Mouse (Mus musculus) cerebellum, postnatal 4 days (tissue): ENCODE results near the gene Svs5.
A peak's percentile ranks its signal among the peaks of the same experiment; 100 is the strongest.
"Not testable (repeated sequence)": the region's sequence is repeated elsewhere in the genome, so short reads cannot be mapped to it uniquely, and the experiment has no call there.

Source experiments
- DNase-seq, 2 experiments: peaks; one replicate each; pipeline ENCODE4 v3.0.0; 2022; ENCODE audit warnings: low spot score in 2 of 2, mixed read lengths in 1 of 2

Svs5 gene

DNA sequence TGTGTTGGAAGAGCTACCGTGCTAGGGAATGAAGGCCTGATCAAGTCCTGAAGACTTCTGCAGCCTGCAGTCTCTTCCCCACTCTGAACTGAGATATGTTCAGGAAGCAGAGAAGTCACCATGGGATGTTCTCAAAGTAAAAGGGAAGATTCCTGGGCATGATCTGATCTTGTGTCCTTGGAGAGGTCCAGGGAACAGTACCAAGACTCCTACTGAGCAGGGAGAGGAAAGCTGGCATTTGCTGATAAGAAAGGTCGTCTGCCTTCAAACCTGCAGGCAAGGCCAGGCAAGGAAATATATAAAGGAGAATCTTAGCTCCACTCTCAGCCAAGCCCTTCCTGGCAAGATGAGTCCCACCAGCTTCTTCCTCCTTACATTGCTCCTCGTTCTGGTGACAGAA is at the start of gene Svs5:
Gene Svs5, plus strand, starts transcription at position 301 of the 400 bp plus-strand sequence.
- DNase-seq: not testable (repeated sequence)

DNA sequence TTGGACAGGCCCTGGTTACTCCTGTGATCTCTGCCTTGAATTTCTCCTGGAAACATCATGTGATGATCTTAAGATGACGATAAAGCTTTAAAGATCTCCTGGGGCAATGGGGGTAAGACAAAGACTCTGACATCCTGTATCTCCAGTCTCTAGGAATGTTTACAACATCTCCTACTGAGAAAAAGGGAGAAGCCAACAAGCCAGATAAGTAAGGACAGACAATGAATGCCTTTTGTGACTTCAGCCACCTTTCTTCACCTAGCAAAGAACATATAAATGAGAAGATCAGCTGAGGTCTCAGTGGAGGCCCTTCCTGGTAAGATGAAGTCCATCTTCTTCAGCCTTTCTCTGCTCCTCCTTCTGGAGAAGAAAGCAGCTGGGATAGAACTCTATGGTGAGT is 43.6 kb upstream of the Svs5 start, which contains the start of gene Svs3a:
Gene Svs3a, plus strand, starts transcription at position 301 of the 400 bp plus-strand sequence.
- DNase-seq: not testable (repeated sequence)

DNA sequence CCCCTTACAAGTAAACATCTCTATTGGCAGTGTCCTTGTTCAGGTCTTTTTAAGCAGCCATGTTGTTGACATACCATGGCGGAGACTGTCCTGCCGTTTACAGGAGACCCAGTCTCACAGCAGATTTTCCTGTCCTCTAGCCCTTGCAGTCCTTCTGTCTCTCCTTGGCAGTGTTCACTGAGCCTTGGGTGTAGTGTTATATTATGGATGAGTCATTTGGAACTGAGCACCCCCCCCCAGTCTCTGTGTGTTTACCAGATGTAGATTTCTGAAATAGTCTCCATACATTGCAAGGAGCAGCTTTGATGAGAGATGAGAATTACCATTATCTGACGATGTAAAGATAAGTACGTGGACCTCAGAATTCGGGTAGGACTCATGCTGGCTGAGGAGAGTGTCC is 19.9 kb upstream of the Svs5 start:
- no peak for DNase-seq

DNA sequence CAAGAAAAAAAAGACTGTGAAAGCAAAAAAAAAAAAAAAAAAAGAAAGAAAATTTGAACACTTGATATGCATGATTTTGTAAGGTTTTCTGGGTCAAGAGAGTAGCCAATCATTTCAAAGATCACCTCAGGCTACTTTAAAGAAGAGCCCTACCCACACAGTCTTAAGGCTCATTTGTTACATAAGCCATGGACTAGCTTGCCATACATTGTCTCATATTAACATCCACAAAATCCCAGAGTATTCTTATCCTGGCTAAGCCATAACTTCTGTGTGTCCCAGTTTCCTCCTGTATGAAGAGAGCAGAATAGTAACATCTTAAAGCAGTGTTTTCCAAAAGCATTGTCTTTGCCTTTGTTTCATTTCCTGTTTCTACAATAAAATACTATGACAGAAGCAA is 17.1 kb upstream of the Svs5 start:
- not testable (repeated sequence) for DNase-seq

DNA sequence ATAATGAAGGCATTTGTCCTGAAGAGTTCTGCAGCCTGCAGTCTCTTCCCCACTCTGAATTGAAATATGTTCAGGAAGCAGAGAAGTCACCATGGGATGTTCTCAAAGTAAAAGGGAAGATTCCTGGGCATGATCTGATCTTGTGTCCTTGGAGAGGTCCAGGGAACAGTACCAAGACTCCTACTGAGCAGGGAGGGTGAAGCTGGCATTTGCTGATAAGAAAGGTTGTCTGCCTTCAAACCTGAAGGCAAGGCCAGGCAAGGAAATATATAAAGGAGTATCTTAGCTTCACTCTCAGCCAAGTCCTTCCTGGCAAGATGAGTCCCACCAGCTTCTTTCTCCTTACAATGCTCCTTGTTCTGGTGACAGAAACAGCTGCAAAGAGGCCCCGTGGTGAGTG is 16.1 kb upstream of the Svs5 start, which contains the start of gene Svs6:
Gene Svs6, plus strand, starts transcription at position 301 of the 400 bp plus-strand sequence.
- DNase-seq: not testable (repeated sequence)

DNA sequence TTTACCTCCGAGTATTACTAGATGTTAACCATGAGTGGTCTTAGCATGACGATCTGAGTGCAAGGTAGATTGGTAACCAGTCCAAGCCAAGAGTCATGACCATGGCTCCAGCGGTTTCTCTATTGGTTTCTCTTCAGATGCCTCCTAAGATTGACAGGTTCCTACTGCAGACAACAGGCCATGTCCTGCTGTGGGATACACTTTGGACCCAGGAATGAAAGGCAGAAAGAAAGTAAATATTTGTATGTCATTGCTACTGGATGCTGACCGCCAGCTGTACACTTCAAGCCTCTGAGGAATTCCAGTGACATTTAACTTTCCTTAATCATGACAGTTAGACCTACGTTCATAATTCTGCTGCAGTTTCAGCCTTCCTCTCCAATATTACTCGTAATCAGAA is 11.6 kb upstream of the Svs5 start:
- no peak for DNase-seq

DNA sequence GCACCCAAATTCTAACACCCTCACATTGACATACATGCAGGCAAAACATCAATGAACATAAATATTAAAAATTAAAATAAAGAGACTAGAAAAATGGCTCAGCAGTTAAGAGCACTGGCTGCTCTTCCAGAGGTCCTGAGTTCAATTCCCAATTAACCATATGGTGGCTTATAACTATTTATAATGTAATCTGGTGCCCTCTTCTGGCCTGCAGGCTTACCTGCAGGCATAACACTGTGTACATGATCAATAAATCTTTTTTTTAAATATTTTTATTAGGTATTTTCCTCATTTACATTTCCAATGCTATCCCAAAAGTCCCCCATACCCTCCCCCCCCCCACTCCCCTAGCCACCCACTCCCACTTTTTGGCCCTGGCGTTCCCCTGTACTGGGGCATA is 11.2 kb downstream of the Svs5 start:
- not testable (repeated sequence) for DNase-seq

DNA sequence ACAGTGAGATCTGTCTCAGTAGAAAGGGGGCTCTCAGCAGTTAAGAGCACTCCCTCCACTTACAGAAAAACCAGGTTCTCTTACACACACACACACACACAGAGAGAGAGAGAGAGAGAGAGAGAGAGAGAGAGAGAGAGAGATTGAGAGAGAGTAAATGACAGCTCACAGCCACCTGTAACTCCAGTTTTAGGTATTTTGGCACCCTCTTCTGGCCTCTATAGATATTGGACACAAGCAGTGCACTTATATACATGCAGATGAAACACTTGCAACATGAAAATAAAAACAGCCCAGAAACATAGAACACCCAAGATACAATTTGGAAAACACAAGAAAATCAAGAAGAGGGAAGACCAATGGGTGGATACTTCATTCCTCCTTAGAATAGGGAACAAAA is 15.2 kb downstream of the Svs5 start:
- not testable (repeated sequence) for DNase-seq

DNA sequence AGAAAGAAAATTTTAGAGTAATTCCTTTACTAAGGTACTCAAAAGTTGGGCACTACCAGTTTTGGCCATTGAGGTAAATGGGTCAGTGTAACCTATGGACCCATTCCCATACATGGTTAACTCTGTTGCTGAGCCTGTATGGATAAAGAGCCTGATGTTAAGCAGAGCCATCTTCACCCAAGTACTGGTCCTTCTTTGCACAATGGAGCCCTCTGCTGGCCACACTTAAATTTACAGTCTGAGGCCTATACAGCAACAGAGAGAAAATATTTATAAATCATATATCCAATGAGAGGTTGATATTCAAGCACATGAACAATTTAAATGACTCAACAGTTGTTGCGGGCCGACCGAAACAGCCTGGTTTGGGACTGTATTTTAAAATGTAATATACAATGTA is 16.4 kb downstream of the Svs5 start:
- DNase-seq: peak in 1 of 2 experiments; percentile 25

DNA sequence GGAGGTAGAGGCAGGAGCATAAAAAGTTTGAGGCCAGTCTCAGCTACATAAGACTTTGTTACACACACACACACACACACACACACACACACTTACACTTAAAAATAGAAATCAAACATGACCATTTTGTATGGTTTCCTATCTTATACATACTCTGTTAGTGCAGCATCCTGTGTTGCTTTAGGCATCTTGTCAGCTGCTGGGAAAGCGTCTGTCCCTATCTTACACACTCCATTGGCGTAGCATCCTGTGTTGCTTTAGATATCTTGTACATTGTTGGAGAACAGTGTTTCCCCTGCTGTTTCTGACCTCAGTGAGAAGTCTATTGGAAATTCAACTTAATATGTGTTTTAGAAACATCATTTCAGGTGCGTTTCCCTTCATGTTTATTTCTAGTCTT is 20.2 kb downstream of the Svs5 start:
- no peak for DNase-seq

DNA sequence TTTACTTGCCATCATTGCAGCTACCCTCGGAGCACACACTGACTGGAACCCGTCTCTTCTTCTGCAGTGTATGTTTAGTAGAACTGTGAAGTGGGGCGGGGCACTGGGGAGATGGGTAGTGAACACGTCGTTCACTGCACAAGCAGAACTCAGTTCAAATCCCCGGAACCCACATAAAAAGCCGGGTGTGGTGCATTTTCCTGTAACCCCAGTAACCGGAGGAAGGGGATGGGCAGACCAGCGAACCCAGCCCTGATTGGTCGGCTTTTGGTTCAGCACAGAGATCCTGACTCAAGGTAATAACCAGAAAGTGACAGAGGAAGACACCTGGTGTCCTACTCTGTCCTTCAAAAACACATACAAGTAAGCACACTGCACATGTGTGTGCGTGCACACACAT is 20.8 kb downstream of the Svs5 start:
- DNase-seq: no peak

DNA sequence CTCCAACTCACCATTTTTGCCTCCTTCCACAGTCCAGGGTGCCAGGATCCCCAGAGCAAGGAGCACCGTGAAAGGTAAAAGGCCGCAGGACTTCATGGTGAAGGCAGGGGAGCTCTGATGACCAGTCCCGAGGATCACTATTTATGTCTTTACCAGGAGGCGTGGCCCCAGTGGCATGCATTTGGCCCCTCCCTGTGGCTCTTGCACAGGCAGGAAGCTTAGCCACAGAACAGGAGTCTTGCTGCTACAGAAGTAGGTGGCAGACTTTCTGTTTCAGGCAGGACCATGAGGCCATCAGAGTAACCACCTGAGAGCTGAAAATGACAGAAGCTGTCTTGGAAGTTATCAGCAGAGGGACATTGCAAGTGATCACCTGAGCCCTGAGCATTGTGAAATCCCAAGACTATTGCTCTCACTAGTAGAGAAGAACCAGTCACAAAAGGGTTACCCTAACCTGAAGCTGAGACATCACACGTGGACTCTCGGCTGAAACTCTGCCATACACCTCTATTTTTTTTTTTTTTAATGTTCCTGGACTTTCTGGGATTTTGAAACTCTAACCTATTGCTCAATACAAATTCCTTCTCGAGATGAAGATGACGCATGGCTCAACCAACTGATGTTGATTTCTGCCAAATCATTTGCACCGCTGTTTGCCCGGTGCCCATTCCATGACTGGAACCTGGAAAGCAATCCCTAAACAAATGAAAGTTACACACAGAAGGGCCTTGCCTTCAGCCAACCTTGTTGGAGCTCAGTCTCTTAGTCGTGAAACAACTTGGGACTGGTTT is 23.8 kb downstream of the Svs5 start:
- no peak for DNase-seq

DNA sequence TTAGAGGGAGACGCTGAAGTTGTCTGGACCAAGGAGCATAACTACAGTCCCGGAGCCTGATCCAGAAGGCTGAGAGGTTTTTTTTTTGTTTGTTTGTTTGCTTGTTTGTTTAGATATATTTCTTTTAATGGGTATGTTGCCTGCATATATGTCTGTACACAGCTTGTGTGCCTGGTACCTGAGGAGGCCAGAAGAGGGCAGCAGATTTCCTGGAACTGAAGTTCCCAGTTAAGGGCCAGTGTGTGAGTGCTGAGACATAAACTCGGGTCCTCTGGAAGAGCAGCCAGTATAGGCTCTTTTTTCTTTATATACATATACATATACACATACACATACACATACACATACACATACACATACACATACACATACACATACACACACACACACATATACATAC is 25.8 kb downstream of the Svs5 start:
- DNase-seq: no peak

DNA sequence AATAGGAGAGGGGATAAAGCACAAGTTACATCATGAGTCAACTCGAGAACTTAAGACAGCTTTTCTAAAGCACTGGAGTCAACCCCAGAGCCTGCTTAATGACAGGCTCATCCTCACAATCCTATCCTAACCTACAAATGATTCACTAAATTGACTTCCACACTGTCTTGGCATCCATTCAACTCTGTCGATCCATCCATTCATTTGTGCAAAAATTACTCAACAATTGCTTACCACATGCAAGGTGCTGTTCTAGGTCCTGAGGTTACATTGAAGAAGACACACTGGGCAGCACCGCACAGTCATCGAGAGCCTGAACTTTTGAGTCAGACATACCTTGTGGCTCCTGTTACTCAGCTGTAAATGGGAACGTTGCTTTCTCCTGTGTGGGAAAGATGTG is 26.5 kb downstream of the Svs5 start:
- no peak for DNase-seq

DNA sequence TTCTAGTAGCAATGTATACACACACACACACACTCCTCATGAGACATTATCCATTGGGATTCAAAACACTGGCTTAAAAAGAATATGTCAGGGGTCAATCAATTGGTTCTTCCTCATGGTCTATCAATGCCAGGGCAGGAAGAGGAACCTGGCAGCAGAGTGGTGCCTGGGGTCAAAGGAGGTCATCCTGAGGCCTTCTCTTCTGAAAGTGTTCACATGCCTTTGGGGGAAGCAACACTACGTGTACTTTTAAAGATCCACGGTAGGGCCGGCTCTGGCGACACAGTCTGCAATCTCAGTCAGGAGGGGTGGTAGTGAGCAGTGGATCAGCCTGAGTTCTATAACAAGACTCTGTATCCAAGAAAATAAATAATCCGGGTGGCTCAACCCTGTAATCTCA is 27.1 kb downstream of the Svs5 start:
- no peak for DNase-seq

DNA sequence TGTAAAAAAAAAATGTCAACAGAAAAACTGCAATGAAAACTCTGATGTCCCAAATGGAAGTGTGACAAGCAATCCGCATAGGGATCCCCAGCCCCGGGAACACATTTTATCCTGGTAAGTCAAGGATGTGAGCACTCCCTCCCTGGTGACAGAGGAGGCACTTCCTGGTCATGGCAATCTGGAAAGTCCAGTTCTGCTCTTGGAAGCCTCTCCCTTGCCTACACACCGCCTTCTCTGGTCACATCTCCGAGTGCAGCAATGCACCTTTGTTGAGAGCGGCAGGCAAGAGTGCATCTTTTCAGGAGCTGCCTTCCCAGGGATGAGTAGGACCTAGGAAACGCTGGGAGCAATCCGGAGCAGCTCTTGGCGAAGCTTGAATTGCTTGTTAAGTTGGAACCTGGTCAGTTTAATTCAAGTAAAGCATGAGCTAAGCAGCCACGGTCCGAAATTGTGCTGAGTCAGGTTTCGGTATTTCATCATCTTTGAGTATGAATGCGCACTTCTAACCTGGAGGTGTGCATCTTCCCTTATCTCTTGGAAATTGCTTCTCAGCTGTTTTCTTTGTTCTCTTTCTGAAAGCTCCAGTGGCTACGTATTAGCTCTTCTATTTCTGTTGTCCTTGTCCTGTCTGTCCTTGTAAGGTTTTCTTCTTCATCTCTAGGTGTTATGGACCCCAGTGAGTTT is 28.6 kb downstream of the Svs5 start:
- no peak for DNase-seq

DNA sequence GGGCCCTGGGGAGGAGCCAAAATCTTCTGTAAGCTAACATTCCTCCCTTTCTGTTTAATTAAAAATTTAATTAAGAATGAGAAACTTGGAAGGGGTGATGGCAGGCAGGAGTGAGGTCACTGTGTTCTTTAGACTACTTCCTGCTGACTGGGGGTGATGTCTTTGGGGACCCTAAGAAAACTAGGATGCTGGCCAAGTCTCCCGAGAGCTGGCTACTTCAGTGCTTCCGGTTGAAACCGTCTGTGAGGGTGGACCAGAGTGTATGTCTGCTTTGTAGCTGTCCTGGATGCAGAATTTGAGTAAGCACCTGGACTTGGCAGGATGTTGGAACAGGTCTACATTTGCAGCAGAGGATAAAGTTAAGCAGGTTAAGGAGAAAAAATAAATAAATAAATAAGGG is 34.4 kb downstream of the Svs5 start:
- DNase-seq: no peak

DNA sequence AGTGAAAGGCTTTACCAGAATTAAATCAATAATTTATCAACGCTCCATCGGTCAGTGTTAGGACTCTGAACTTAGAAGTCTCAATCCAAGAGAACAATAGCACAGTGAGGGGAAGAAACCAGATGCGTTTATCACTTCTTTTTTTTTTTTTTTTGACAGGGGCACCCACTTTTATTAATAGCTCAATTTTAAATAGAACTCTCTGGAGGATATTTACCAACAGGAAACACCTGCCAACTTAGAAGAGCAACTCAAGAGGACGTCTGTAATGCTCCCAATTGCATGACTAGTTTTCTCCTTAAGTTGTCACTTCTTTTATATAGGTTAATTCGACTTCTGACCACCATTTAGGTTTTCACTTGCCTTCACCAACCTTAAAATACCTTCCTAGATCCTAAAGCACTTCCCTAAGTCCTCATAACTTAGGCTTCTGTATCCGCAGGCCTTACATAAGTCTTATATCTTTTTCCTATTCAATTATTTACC is 36.1 kb downstream of the Svs5 start:
- no peak for DNase-seq

DNA sequence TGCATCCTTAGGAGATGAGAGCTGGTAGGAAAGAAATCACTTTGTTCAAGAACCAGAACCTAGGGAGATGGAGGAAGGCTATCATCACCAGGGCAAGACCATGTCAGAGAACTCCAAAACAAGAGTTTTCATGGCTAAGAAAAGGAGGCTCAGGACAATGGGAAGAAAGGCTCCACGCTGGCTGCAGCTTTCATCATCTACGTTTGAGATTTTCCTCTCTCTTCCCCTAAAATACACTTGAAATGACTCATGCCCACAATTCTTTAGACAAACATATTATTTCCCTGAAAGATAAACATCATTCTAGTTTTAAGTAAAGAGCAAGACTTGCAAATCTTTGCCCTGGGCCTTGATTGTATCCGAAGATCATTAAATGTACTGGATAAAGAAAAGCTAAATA is 38.8 kb downstream of the Svs5 start:
- DNase-seq: no peak

DNA sequence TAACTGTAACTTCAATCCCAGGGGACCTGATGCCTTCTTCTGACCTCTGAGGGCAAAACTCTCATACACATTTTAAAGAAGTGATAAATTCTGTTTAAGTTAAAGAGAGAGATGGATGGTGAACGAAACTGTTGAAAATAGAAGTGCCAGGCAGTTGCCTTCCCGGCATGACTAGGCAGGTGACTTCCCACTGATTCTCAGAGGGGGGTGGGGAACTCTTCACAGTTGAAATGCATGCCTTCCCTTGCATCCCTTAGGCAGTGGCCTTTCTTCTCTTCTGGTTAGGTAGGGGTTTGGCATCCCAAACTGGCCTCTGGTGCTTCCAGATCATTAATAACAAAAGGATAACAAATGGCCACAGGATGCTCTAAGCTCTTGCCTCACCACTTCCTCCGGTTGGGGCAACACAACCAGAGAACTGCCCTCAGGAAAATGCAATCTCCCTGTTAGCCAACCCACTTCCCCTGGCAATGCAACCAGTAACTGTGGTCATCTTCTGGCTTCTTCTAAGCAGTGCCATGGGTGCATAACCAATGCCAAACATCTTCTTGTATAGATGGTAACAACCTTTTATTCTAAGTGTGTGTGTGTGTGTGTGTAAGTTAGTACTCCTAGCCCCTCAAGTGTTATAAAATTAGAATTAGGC is 40.0 kb downstream of the Svs5 start:
- DNase-seq: no peak

DNA sequence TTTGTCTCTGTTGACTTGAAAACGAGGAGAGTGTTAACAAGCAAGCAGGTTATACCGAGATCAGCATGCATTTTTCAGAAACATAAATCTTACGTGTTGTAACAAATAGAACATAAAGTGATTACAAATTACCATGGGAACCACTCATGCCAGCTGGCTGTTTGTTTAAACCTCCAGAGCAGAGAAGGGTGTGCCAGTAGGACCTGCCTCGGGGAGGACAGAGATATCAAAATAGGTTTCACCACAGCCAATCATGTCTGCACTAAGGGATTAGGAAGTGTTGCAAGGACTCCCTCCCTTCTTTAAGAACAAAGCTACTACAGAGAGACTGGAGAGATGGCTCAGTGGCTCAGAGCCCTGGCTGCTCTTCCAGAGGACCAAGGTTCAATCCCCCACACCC is 40.6 kb downstream of the Svs5 start:
- no peak for DNase-seq
